Mouse (Mus musculus) MEL (cell line): Measurements from ENCODE around the gene Chst8.

Experiments
- CTCF ChIP-seq, 3 experiments: IDR thresholded peaks in 2 of 3; conservative IDR thresholded peaks in 1 of 3; 2 replicates each; pipeline ENCODE4 v1.5.1; 2011 to 2012; ENCODE audit warnings: low read length in 3 of 3, low read depth in 2 of 3, mild to moderate bottlenecking in 2 of 3, improper control_type of control experiment in 1 of 3, inconsistent platforms in 1 of 3, mixed read lengths in 1 of 3, moderate library complexity in 1 of 3; ENCODE audit not compliant: control insufficient read depth in 1 of 3, insufficient read depth in 1 of 3, poor library complexity in 1 of 3, severe bottlenecking in 1 of 3
- GATA1 ChIP-seq: IDR thresholded peaks from 2 replicates; pipeline ENCODE4 v1.6.1; 2011; ENCODE audit warnings: low read depth, low read length, improper control_type of control experiment
- KAT2A ChIP-seq: conservative IDR thresholded peaks from 2 replicates; pipeline ENCODE4 v1.6.1; 2012; ENCODE audit warnings: low read depth, low read length, improper control_type of control experiment, inconsistent platforms
- MEF2A ChIP-seq: IDR thresholded peaks from 2 replicates; pipeline ENCODE4 v1.6.1; 2014; ENCODE audit warnings: low read depth, mild to moderate bottlenecking, inconsistent platforms, low read length, improper control_type of control experiment; ENCODE audit not compliant: poor library complexity, insufficient replicate concordance, severe bottlenecking; ENCODE audit errors: extremely low read depth
- MXI1 ChIP-seq: IDR thresholded peaks from 2 replicates; pipeline ENCODE4 v1.6.1; 2011; ENCODE audit warnings: mild to moderate bottlenecking, low read depth, low read length, improper control_type of control experiment
- NRF1 ChIP-seq: IDR thresholded peaks from 2 replicates; pipeline ENCODE4 v1.6.1; 2014; ENCODE audit warnings: low read depth, mild to moderate bottlenecking, inconsistent platforms, low read length, improper control_type of control experiment, moderate library complexity; ENCODE audit not compliant: poor library complexity, insufficient read depth, severe bottlenecking
- POLR2A ChIP-seq, 2 experiments: IDR thresholded peaks; 2 replicates each; pipeline ENCODE4 v1.6.1; 2011 to 2012; ENCODE audit warnings: low read length in 2 of 2, mild to moderate bottlenecking in 2 of 2, control low read depth in 1 of 2, improper control_type of control experiment in 1 of 2, low read depth in 1 of 2, moderate library complexity in 1 of 2; ENCODE audit not compliant: control insufficient read depth in 1 of 2, insufficient read depth in 1 of 2, poor library complexity in 1 of 2
- POLR2AphosphoS5 ChIP-seq: IDR thresholded peaks from 2 replicates; pipeline ENCODE4 v1.6.1; 2012; ENCODE audit warnings: low read depth, borderline replicate concordance, mild to moderate bottlenecking, inconsistent platforms, low read length, moderate library complexity, mixed read lengths
- RCOR1 ChIP-seq: IDR thresholded peaks from 2 replicates; pipeline ENCODE4 v1.6.1; 2012; ENCODE audit warnings: low read depth, mild to moderate bottlenecking, inconsistent platforms, low read length, improper control_type of control experiment
- SIN3A ChIP-seq: IDR thresholded peaks from 2 replicates; pipeline ENCODE4 v1.6.1; 2012; ENCODE audit warnings: low read length, improper control_type of control experiment, inconsistent platforms
- TCF12 ChIP-seq: IDR thresholded peaks from 2 replicates; pipeline ENCODE4 v1.6.1; 2014; ENCODE audit warnings: low read depth, mild to moderate bottlenecking, inconsistent platforms, low read length, improper control_type of control experiment, moderate library complexity
- USF1 ChIP-seq: IDR thresholded peaks from 2 replicates; pipeline ENCODE4 v1.6.1; 2014; ENCODE audit warnings: low read depth, mild to moderate bottlenecking, inconsistent platforms, low read length, improper control_type of control experiment, moderate library complexity

GRCm38 (mm10) chr7:34717161-34717810 is 95.2 kb downstream of the Chst8 start:
- TF ChIP-seq CTCF (IDR thresholded peaks at IDR 0.05 in 2 of 3, conservative IDR thresholded peaks at IDR 0.05 in 1 of 3; ENCODE audit: control insufficient read depth in 1 of 3, insufficient read depth in 1 of 3, low read depth in 2 of 3, low read length in 3 of 3, poor library complexity in 1 of 3, severe bottlenecking in 1 of 3) (no peak), POLR2AphosphoS5 (no peak), USF1 (no peak), TCF12 (no peak), POLR2A (IDR thresholded peaks at IDR 0.05; ENCODE audit: control insufficient read depth in 1 of 2, insufficient read depth in 1 of 2, low read depth in 1 of 2, low read length in 2 of 2, poor library complexity in 1 of 2) (no peak), SIN3A (no peak), KAT2A (no peak), NRF1 (no peak), GATA1 (no peak), MXI1 (no peak), MEF2A (no peak), RCOR1 (no peak)
